Mouse (Mus musculus) thymus, adult 2 months (tissue): Measurements from ENCODE around the gene Acp2.

Source experiments
- CTCF ChIP-seq: fragments of 200-500 bp; IDR thresholded peaks from 2 replicates; pipeline ENCODE4 v1.5.1; 2012; ENCODE audit warnings: mild to moderate bottlenecking, control low read depth, low read length, moderate library complexity, borderline replicate concordance; ENCODE audit not compliant: control insufficient read depth, poor library complexity, insufficient read depth; ENCODE audit errors: extremely low read depth
- POLR2A ChIP-seq: fragments of 200-500 bp; IDR thresholded peaks from 2 replicates; pipeline ENCODE4 v1.6.1; 2012; ENCODE audit warnings: mild to moderate bottlenecking, low read length, control low read depth, moderate library complexity; ENCODE audit not compliant: control insufficient read depth, poor library complexity, insufficient read depth; ENCODE audit errors: extremely low read depth

DNA sequence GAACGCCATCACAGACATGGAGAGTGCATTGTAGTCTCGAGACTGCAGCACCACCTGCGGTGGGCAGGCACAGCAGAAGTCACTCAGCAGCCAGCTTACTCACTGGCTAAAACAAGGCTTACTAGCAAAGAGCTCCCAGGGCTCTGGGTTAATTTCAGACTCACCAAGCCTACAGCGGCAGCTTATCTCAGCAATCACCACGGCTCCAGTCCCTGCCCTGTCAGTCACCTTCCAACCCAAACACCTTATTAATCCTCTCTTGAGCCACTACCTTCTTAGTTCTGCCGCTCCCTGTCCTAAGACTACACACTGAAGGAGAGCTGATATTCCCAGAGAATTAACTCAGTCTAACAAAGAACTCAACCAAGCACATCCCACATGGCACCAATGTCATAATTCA lies 26.5 kb upstream of the Acp2 start:
- TF ChIP-seq POLR2A (no peak), CTCF (no peak)
